Comparison of ENCODE assay signal across 2 mouse cellular contexts in genomic region chr15:99431504-99431903, GRCm38 (mm10).
TF ChIP-seq lines count a peak whose summit lies in the region.

No protein-coding gene starts in this region.

TF ChIP-seq in C2C12, 6 proteins besides CTCF, POLR2A, EP300 and RAD21:
- TF ChIP-seq MYOD1 (IDR thresholded peaks at IDR 0.05; ENCODE audit: control insufficient read depth, insufficient read length, low read depth) (peak; percentile 69), MAX (IDR thresholded peaks at IDR 0.05) (no peak)

TF ChIP-seq in CH12.LX, 34 proteins besides CTCF, POLR2A, EP300 and RAD21:
- TF ChIP-seq TBP (conservative IDR thresholded peaks at IDR 0.05; ENCODE audit: low read depth, low read length) (no peak), SIN3A (IDR thresholded peaks at IDR 0.05; ENCODE audit: low read length) (no peak), BHLHE40 (IDR thresholded peaks at IDR 0.05; ENCODE audit: low read depth, low read length) (no peak), HCFC1 (IDR thresholded peaks at IDR 0.05; ENCODE audit: low read depth, low read length) (no peak), ETS1 (conservative IDR thresholded peaks at IDR 0.05; ENCODE audit: low read depth, low read length) (no peak), PAX5 (IDR thresholded peaks at IDR 0.05; ENCODE audit: low read length) (no peak), NELFE (IDR thresholded peaks at IDR 0.05; ENCODE audit: low read depth, low read length) (no peak), POLR2AphosphoS2 (IDR thresholded peaks at IDR 0.05; ENCODE audit: low read depth, low read length) (no peak), USF1 (IDR thresholded peaks at IDR 0.05; ENCODE audit: low read depth, low read length) (no peak), CHD1 (IDR thresholded peaks at IDR 0.05; ENCODE audit: low read depth, low read length) (no peak), GABPA (IDR thresholded peaks at IDR 0.05; ENCODE audit: insufficient replicate concordance, low read depth, low read length) (no peak), ZMIZ1 (IDR thresholded peaks at IDR 0.05; ENCODE audit: low read depth, low read length) (no peak), IRF4 (IDR thresholded peaks at IDR 0.05; ENCODE audit: low read depth, low read length) (no peak), SMC3 (IDR thresholded peaks at IDR 0.05; ENCODE audit: low read depth, low read length) (no peak)
